Mouse (Mus musculus) brain, embryonic 14.5 days (tissue): Measurements from ENCODE around the gene 9230112D13Rik.

ENCODE experiments used
- CTCF ChIP-seq: fragments of 200-500 bp; IDR thresholded peaks from 2 replicates; pipeline ENCODE4 v1.5.1; 2012; ENCODE audit warnings: inconsistent platforms, mild to moderate bottlenecking, moderate library complexity, borderline replicate concordance; ENCODE audit not compliant: insufficient read depth, insufficient read length; ENCODE audit errors: extremely low read depth
- POLR2A ChIP-seq: fragments of 200-500 bp; IDR thresholded peaks from 2 replicates; pipeline ENCODE4 v1.6.1; 2012; ENCODE audit warnings: mild to moderate bottlenecking, inconsistent platforms, borderline replicate concordance; ENCODE audit not compliant: poor library complexity, insufficient read depth, insufficient read length, severe bottlenecking; ENCODE audit errors: extremely low read depth

DNA sequence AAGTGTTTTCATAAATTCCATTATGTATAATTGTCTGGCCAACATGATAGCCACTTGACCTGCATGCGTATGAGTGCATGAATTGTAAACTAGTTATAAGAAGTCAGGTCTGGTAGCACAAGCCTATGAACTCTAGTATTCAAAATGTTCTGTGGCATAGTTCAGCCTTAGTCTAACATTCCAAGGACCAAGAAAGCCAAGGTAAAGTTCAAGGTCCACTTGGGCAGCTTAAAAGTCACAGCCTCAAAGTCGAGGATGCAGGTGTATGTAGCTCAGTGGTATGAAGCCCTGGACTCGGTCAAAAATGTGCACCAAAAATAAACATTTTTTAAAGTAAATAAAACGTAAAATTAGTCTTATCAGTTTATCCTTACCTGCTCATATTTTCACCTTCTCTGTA is 10.0 kb downstream of the 9230112D13Rik start:
- no peak for TF ChIP-seq CTCF
- no peak for TF ChIP-seq POLR2A
